Mouse (Mus musculus): Measurements from ENCODE around the gene Gpa33. TPM values are rescaled to one million over a fixed set of nuclear protein-coding genes. Genes with fewer than 3 reads are reported as not detected.

Gene Gpa33
- polyA plus RNA-seq, 1 experiment from 2014 or later, result not detected

- H3K9ac ChIP-seq (replicated peaks; ENCODE audit: low read depth, low read length), result no peak overlapping the region
- no peaks in the 10 kb centered on the region for H3K9me3 ChIP-seq (ENCODE audit: control insufficient read depth, low read length)
- WGBS, result 75% methylated on average over 6 of the region's 6 CpGs
- no peak overlapping the region for H3K4me3 ChIP-seq (ENCODE audit: low read depth, low read length)
- H3K36me3 ChIP-seq (ENCODE audit: control insufficient read depth, insufficient read depth, low read length), result no peaks in the 10 kb centered on the region
- no peaks in the 10 kb centered on the region for H3K4me1 ChIP-seq (ENCODE audit: control insufficient read depth, insufficient read depth, low read length)
- ATAC-seq (ENCODE audit: low read depth), result no peak
- no peaks in the 10 kb centered on the region for H3K27me3 ChIP-seq (ENCODE audit: control insufficient read depth, insufficient read depth, low read length)
- no peak overlapping the region for H3K4me2 ChIP-seq (ENCODE audit: low read depth, low read length)
- no peak overlapping the region for H3K27ac ChIP-seq (ENCODE audit: low read depth, low read length)
Observed at GRCm38 (mm10) chr1:166105464-166105863, 24.6 kb upstream of the Gpa33 start.

GRCm38 (mm10) chr1:166114986-166115385 lies 15.1 kb upstream of the Gpa33 start:
- no peak for ATAC-seq (ENCODE audit: low read depth)
- 84% methylated on average over 3 of the region's 3 CpGs for WGBS
- no peaks in the 10 kb centered on the region for H3K27me3 ChIP-seq (ENCODE audit: control insufficient read depth, insufficient read depth, low read length)
- no peaks in the 10 kb centered on the region for H3K9me3 ChIP-seq (ENCODE audit: control insufficient read depth, low read length)
- H3K9ac ChIP-seq (replicated peaks; ENCODE audit: low read depth, low read length), result no peak overlapping the region
- no peaks in the 10 kb centered on the region for H3K4me1 ChIP-seq (ENCODE audit: control insufficient read depth, insufficient read depth, low read length)
- H3K27ac ChIP-seq (ENCODE audit: low read depth, low read length), result no peak overlapping the region
- no peak overlapping the region for H3K4me2 ChIP-seq (ENCODE audit: low read depth, low read length)
- H3K4me3 ChIP-seq (ENCODE audit: low read depth, low read length), result no peak overlapping the region
- no peaks in the 10 kb centered on the region for H3K36me3 ChIP-seq (ENCODE audit: control insufficient read depth, insufficient read depth, low read length)

DNA sequence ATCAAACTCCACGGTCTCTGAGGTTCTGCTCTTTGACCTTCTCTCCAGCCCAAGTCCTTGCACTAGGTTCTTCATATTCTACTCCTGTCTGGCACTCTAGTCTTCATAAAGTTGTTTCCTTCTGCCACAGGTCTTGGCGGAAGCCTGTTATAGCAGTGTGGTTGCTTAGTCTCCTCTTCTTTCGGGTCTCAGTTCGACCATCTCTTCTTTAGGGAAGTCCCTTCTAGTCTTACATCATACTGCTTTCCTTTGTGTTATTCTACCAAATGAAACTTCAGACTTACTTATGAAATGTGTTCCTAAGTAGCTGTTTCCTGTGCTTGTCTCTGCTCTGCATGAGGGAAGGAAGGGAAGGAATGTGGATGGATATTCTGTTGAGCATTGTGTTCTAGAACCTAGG lies 14.3 kb upstream of the Gpa33 start:
- Histone ChIP-seq H3K27me3 (ENCODE audit: control insufficient read depth, insufficient read depth, low read length) (no peaks in the 10 kb centered on the region), H3K4me3 (ENCODE audit: low read depth, low read length) (no peak overlapping the region), H3K4me1 (ENCODE audit: control insufficient read depth, insufficient read depth, low read length) (no peaks in the 10 kb centered on the region), H3K9ac (replicated peaks; ENCODE audit: low read depth, low read length) (no peak overlapping the region), H3K36me3 (ENCODE audit: control insufficient read depth, insufficient read depth, low read length) (no peaks in the 10 kb centered on the region), H3K4me2 (ENCODE audit: low read depth, low read length) (no peak overlapping the region), H3K9me3 (ENCODE audit: control insufficient read depth, low read length) (no peaks in the 10 kb centered on the region), H3K27ac (ENCODE audit: low read depth, low read length) (no peak overlapping the region)
- ATAC-seq (ENCODE audit: low read depth), result no peak
- WGBS, result 96% methylated on average over 4 of the region's 4 CpGs

DNA sequence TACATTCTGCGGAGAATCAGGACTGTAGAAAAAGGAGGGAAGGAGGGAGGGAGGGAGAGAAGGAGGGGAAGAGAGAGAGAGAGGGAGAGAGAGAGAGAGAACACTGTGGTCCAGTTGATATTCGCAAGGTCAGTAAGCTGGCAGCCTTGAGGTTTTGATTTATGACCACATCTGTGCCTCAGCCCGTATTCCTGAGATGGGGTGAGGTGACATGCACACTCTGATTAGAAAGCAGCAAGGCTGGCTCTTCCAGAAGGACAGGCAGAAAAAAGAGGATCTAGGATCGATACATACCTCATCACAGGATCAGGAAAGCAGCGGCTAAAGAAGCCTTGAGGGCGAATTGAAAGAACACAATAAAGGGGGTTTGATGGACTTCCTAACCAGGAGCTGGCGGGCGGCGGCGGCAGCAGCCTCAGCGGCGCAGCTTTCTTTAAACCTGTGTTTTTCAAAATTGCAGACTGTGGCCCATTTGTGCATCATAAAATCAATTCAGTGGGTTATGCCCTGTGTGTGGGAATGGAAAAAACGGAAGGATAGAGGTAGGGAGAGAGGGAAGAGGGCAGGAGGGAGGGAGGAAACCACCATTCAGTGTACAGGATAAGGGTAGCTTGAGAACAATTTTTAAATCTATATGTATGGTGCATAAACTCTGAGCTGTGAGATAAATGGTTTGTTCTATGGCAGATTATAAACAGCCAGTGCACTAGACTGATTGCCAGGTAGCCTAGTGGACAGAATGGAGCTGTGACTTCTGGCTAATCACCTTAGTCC lies 12.0 kb upstream of the Gpa33 start:
- peak; percentile 71 for ATAC-seq (ENCODE audit: low read depth)
- Histone ChIP-seq H3K4me3 (ENCODE audit: low read depth, low read length) (no peak overlapping the region), H3K27ac (ENCODE audit: low read depth, low read length) (peak overlapping the region; percentile 52; the same call in 1 of the 2 replicates)

GRCm38 (mm10) chr1:166122114-166122513 lies 7.9 kb upstream of the Gpa33 start:
- Histone ChIP-seq H3K27ac (ENCODE audit: low read depth, low read length) (no peak overlapping the region), H3K4me2 (ENCODE audit: low read depth, low read length) (no peak overlapping the region), H3K27me3 (ENCODE audit: control insufficient read depth, insufficient read depth, low read length) (no peaks in the 10 kb centered on the region), H3K9ac (replicated peaks; ENCODE audit: low read depth, low read length) (no peak overlapping the region), H3K36me3 (ENCODE audit: control insufficient read depth, insufficient read depth, low read length) (no peaks in the 10 kb centered on the region), H3K4me3 (ENCODE audit: low read depth, low read length) (no peak overlapping the region), H3K9me3 (ENCODE audit: control insufficient read depth, low read length) (no peaks in the 10 kb centered on the region), H3K4me1 (ENCODE audit: control insufficient read depth, insufficient read depth, low read length) (no peaks in the 10 kb centered on the region)
- ATAC-seq (ENCODE audit: low read depth), result no peak
- 74% methylated on average over 7 of the region's 7 CpGs for WGBS

More for the DNA sequence above, 12.0 kb upstream of the Gpa33 start:
- Histone ChIP-seq H3K9me3 (ENCODE audit: control insufficient read depth, low read length) (no peaks in the 10 kb centered on the region), H3K4me2 (ENCODE audit: low read depth, low read length) (no peak overlapping the region), H3K36me3 (ENCODE audit: control insufficient read depth, insufficient read depth, low read length) (no peaks in the 10 kb centered on the region), H3K27me3 (ENCODE audit: control insufficient read depth, insufficient read depth, low read length) (no peaks in the 10 kb centered on the region), H3K9ac (replicated peaks; ENCODE audit: low read depth, low read length) (no peak overlapping the region), H3K4me1 (ENCODE audit: control insufficient read depth, insufficient read depth, low read length) (no peaks in the 10 kb centered on the region)
- WGBS, result 54% methylated on average over 13 of the region's 13 CpGs

DNA sequence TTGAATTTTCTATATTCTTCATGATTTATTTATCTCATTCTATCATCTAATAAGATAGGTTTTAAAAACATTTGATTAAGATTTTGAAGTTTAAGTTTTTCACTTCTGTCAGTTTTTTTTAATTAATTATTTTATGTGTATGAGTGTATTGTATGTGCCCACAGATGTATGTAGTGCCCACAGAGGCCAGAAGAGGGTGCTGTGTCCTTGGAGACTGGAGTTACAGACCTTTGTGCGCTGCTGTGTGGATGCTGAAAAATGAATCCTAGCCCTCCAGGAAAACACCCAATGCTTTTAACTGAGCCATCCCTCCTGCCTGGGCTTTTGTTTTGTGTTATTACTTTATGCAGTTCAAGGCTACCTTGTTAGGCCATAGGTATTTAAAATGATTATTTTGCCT lies 7.0 kb upstream of the Gpa33 start:
- no peaks in the 10 kb centered on the region for H3K4me1 ChIP-seq (ENCODE audit: control insufficient read depth, insufficient read depth, low read length)
- WGBS, result 95% methylated on average over 1 of the region's 1 CpGs
- no peak for ATAC-seq (ENCODE audit: low read depth)

GRCm38 (mm10) chr1:166123751-166124150 lies 6.3 kb upstream of the Gpa33 start:
- ATAC-seq (ENCODE audit: low read depth), result no peak

More for the DNA sequence above, 7.0 kb upstream of the Gpa33 start:
- Histone ChIP-seq H3K4me2 (ENCODE audit: low read depth, low read length) (no peak overlapping the region), H3K9me3 (ENCODE audit: control insufficient read depth, low read length) (no peaks in the 10 kb centered on the region), H3K4me3 (ENCODE audit: low read depth, low read length) (no peak overlapping the region), H3K9ac (replicated peaks; ENCODE audit: low read depth, low read length) (no peak overlapping the region), H3K27me3 (ENCODE audit: control insufficient read depth, insufficient read depth, low read length) (no peaks in the 10 kb centered on the region), H3K27ac (ENCODE audit: low read depth, low read length) (no peak overlapping the region), H3K36me3 (ENCODE audit: control insufficient read depth, insufficient read depth, low read length) (no peaks in the 10 kb centered on the region)

GRCm38 (mm10) chr1:166124932-166125593 lies 5.0 kb upstream of the Gpa33 start:
- no peak overlapping the region for H3K27ac ChIP-seq (ENCODE audit: low read depth, low read length)
- no peaks in the 10 kb centered on the region for H3K4me1 ChIP-seq (ENCODE audit: control insufficient read depth, insufficient read depth, low read length)
- H3K4me3 ChIP-seq (ENCODE audit: low read depth, low read length), result no peak overlapping the region
- WGBS, result 64% methylated on average over 8 of the region's 8 CpGs
- no peak for ATAC-seq (ENCODE audit: low read depth)
- no peaks in the 10 kb centered on the region for H3K9me3 ChIP-seq (ENCODE audit: control insufficient read depth, low read length)
- no peak overlapping the region for H3K4me2 ChIP-seq (ENCODE audit: low read depth, low read length)
- H3K27me3 ChIP-seq (ENCODE audit: control insufficient read depth, insufficient read depth, low read length), result no peaks in the 10 kb centered on the region
- no peak overlapping the region for H3K9ac ChIP-seq (replicated peaks; ENCODE audit: low read depth, low read length)
- H3K36me3 ChIP-seq (ENCODE audit: control insufficient read depth, insufficient read depth, low read length), result no peaks in the 10 kb centered on the region

More at GRCm38 (mm10) chr1:166123751-166124150, 6.3 kb upstream of the Gpa33 start:
- Histone ChIP-seq H3K9me3 (ENCODE audit: control insufficient read depth, low read length) (no peaks in the 10 kb centered on the region), H3K4me2 (ENCODE audit: low read depth, low read length) (no peak overlapping the region), H3K27ac (ENCODE audit: low read depth, low read length) (no peak overlapping the region), H3K4me3 (ENCODE audit: low read depth, low read length) (no peak overlapping the region), H3K27me3 (ENCODE audit: control insufficient read depth, insufficient read depth, low read length) (no peaks in the 10 kb centered on the region), H3K36me3 (ENCODE audit: control insufficient read depth, insufficient read depth, low read length) (no peaks in the 10 kb centered on the region), H3K4me1 (ENCODE audit: control insufficient read depth, insufficient read depth, low read length) (no peaks in the 10 kb centered on the region), H3K9ac (replicated peaks; ENCODE audit: low read depth, low read length) (no peak overlapping the region)
- 90% methylated on average over 8 of the region's 8 CpGs for WGBS

DNA sequence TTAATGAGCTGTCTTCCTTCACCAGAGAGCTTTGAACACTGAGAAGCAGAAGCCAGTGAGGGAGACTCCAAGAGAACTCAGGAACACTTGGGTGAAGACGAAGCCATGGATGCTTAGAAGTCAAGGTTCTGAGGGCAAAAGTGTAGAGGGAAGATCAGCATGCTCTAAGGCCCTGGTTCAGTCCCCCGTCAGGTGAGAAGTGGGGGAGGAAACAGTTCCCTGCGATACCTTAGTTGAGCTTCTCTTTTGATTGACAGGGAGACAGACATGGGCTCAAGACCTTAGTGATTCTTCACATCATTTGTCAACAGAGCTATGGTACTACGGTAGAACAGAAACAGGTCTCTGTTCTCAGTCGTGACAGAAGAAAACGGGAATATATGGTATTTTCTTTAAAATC lies 3.7 kb upstream of the Gpa33 start:
- no peaks in the 10 kb centered on the region for H3K27me3 ChIP-seq (ENCODE audit: control insufficient read depth, insufficient read depth, low read length)
- H3K4me3 ChIP-seq (ENCODE audit: low read depth, low read length), result no peak overlapping the region
- H3K4me1 ChIP-seq (ENCODE audit: control insufficient read depth, insufficient read depth, low read length), result no peaks in the 10 kb centered on the region
- no peak overlapping the region for H3K9ac ChIP-seq (replicated peaks; ENCODE audit: low read depth, low read length)
- H3K36me3 ChIP-seq (ENCODE audit: control insufficient read depth, insufficient read depth, low read length), result no peaks in the 10 kb centered on the region
- no peaks in the 10 kb centered on the region for H3K9me3 ChIP-seq (ENCODE audit: control insufficient read depth, low read length)
- H3K4me2 ChIP-seq (ENCODE audit: low read depth, low read length), result no peak overlapping the region
- H3K27ac ChIP-seq (ENCODE audit: low read depth, low read length), result no peak overlapping the region
- WGBS, result 98% methylated on average over 6 of the region's 6 CpGs
- ATAC-seq (ENCODE audit: low read depth), result no peak
